Mouse (Mus musculus) heart, adult 2 months (tissue): ENCODE results near the gene Eif2ak2.

Experiments used
- CTCF ChIP-seq: fragments of 200-600 bp; IDR thresholded peaks from 2 replicates; pipeline ENCODE4 v1.8.1; 2022; ENCODE audit warnings: antibody characterized with exemption, mild to moderate bottlenecking, moderate library complexity
- POLR2A ChIP-seq: fragments of 200-500 bp; IDR thresholded peaks from 2 replicates; pipeline ENCODE4 v1.6.1; 2011; ENCODE audit warnings: mild to moderate bottlenecking, low read depth, low read length, control low read depth; ENCODE audit not compliant: insufficient read depth

DNA sequence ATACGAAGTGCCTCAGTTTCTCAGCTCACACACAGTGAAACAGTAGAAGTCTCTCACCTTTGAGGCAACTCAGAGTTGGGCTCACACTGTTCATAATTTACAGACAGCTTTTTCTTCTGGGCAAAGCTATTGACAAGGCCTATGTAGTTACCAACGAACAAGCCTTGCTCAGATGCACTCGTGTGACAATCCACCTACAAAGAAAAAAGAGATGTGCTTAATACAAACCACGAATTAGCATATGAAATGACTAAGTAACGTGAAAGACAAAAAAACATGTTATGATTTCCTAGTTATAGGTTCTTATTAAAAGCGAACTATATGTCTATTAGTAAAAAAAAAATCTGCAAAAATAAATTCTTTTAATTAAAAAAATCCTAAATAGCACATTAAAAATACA, 8.5 kb downstream of the Eif2ak2 start:
- TF ChIP-seq POLR2A (no peak), CTCF (no peak)
